Mouse (Mus musculus) MN1 (cell line): ENCODE results near the gene Ncl.
A peak's percentile ranks its signal among the peaks of the same experiment; 100 is the strongest.
"Not testable (repeated sequence)": the region's sequence is repeated elsewhere in the genome, so short reads cannot be mapped to it uniquely, and the experiment has no call there.

Experiments
- DNase-seq: peaks from one replicate; pipeline ENCODE4 v3.0.0-alpha.2; 2016; ENCODE audit warnings: low spot score

Gene Ncl

DNA sequence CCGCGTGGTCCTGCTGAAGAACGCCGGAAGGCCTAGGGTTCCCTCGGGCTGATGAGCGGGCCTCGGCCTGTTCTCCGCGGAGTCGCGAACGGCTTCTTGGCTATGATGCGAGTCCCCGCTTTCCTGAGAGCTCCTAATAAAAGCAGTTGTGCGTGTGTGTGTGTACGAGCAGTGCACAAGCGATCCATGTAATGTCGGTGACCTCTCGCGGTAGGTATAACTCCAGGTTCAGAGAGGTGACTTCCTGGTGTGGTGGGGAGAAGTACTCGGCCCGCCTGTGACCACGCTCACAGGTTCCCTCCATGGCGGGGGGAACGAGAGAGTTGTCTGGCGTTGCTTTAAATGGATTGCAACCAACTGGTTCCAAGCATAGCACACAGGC is 589 bp upstream of the Ncl start:
- peak; percentile 61 for DNase-seq

DNA sequence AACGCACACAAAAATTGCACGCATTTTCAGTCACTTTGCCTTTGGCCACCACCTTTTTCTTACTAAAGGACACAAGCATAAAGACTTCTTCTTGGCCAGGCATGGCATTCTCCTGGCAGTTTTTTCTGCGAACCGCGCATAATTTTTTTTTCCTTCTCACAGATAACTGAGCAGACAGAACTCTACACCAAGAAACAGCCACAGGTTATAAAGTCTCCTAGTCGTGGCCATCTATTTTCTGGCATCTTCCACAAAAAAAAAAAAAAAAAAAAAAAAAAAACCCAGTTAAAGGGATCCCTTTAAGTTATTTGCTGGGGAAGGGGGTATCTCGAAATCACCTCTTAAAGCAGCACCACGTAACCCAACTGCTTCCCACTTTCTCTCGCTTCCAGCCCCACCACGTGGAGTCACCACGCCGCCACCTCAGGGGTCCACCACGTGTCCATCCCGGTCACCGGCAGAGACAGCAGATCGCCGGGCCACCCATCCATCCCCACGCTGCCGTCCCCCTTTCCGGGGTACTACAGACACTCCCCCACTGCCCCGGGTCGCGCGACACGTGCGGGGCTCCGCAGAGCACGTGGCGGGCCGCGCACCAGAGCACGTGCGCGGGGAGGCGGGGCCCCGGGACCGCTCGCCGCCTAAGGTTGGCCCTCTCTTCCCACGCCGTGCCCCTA is 833 bp downstream of the Ncl start:
- no peak for DNase-seq

DNA sequence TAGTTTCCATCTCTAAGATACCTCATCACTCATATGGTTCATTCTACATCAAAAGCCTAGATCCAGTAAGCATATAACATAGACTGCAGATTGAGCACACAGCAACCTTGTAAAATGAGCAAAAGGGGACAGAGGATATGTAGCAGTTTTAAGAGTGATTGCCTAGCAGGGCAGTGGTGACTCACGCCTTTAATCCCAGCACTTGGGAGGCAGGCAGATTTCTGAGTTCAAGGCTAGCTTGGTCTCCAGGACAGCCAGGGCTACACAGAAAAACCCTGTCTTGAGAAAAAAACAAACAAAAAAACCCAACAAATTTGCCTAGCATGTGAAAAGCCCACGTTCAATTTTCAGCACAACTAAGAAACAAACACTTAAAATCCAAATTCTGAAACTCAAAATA is 5.0 kb downstream of the Ncl start:
- no peak for DNase-seq

DNA sequence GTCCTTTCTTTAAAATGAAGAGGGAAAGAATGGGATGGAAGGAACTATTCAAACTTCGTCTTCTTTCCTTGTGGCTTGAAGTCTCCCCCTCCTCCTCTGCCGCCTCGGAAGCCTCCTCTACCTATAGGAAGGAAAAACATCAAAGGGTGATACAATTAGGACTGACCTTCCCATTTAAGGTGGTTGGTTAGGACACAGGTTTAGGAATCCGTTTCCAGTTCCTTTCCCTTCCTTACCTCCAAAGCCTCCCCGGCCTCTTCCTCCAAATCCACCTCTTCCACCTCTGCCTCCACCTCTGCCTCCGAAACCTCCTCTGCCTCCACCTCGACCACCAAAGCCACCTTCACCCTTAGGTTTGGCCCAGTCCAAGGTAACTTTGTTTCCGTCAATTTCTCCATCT is 8.6 kb downstream of the Ncl start:
- DNase-seq: no peak

DNA sequence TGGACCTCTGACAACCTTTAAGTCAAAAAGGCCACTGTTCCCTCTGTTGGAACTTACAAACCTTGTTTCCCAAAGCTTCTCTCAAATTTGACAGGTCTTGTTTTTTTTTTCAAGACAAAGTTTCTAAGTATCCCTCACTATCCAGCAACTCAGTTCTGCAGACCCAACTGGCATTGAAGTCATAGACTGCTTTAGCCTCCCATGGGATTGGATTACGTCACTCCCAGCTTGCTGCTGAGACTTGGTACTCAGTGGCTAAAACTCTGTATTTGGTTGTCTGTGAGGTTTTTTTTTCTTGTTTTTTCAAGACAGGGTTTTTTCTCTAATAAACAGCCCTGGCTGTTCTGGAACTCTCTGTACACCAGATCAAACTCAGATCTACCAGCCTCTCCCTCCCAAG is 9.5 kb downstream of the Ncl start:
- DNase-seq: no peak

DNA sequence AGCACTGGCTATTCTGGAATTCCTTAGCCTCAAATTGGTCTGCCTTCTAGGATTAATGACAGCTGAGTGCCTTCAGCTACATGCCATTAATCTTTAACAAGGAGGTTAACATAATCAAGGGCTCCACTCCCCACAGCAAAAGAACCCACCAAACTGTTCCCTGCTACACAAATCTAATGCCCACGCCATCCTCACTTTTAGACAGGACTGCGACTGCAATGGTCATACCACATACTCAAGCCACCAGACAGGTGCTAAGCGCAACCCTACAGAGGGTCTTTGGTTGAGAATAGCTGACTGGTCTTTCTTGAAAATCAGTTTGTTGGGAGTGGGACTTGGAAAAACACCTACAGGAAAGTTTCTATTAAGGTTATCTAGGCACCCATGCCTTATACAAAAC is 10.0 kb downstream of the Ncl start:
- DNase-seq: no peak

DNA sequence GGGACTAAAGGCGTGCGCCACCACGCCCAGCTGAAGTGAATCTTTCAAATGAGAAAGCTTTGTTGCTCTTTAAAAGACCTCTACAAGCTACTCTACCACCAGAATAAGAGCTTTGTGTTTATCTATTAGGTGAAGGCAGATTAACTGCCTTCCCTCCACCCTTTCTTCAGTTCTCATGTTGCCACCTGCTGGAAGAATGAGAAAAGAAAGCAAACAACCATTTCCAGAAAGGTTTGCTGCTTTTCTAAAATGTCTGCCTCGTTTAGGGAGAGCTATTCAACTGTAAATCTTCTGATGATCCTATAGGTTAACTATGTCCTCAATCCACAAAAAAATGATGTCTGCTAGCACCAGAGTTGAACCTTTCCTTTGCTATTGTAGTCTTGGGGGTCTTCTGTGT is 10.4 kb downstream of the Ncl start:
- no peak for DNase-seq

DNA sequence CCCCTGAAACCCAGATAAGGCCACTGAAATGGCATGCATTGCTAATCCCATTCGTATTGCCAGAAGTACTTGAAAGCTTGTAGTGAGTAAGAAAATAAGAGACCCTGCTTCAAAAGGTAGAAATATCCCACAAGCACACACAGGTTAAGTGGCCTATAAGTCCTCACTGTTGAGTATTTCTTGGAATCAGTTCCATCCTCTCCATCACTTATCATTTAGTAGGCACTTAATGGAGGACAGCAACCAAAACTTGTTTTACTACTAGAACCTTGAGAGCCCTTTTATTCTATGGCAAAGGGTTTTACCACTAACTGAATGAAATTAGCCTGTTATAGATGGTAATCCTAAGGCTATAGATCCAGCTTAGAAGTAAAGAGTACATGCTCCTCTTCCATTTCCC is 11.1 kb downstream of the Ncl start:
- DNase-seq: no peak

DNA sequence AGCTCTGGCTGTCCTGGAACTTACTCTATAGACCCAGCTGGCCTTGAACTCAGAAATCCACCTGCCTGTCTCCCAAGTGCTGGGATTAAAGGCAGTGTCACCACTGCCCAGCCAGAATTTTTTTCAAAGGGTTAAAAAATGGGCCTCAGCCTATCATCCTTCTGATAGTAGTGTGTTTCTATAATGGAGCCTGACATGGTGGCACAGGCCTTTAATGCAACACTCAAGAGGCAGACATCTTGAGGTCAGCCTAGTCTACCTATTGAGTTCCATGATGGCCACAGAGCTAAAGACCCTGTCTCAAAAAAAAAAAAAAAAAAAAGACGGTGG is 11.5 kb downstream of the Ncl start:
- no peak for DNase-seq

DNA sequence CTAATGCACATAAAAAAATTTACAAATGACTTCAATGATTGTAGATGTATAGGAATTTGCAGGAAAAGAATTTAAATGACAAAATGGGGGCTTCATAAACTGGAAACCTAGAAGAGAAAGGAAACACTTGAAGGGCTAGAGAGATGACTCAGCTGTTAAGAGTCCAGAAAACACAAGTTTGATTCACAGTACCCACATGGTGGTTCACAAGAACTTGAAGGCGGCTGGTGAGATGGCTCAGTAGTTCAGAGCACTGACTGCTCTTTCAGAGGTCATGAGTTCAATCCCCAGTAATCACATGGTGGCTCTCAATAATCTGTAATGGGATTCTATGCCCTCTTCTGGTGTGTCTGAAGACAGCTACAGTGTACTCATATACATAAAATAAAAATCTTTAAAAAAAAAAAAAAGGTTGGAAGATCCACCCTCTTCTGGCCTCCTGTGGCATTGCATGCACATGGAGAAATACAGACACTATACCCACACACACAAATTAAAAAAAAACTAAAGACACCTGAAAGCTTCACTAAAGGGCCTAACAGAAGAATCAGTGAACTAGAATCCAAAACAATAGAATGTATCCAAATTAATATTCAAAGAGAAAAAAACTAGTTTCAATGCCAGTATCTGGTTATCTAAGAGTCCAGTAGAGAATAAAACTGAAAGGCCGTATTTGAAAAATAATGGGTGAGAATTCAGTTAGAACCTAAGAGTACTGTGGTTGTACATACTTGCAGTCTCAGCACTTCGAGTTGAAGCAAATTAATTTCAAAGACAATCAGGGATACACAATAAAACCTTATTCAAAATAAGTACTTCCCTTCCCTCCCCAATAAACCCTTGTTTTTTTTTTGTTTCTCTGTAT is 12.1 kb downstream of the Ncl start:
- DNase-seq: no peak

DNA sequence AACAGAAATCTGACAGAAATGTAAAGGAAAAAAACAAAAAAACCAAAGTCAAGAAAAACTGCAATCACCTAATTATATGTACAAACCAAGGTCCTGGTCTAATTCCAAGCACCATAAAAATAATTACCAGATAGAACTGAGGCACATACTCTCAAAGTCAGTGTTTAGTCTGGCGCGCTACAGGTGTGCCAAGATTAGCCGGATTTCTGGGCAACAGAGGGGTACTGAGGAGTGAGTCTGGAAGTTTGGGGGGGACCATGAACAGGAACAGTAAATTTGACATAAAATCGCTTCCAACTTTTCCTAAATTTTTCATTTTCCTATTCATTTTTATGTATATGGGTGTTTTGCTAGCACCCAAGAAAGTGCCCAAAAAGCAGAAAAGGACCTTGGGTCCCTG is 13.2 kb downstream of the Ncl start:
- DNase-seq: no peak

DNA sequence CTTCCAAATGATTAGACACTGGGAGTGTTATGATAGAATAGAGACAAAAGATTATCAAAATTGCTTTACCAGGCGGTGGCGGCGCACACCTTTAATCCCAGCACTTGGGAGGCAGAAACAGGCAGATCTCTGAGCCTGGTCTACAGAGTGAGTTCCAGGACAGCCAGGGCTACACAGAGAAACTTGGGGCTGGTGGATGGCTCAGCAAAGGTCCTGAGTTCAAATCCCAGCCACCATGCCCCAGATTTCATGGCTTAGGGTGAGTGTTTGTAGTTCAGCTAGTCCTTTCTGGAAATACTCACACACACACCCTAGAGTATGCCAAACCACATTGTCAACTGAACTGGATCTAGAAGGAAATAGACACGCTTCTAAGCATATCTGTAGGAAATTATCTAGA is 14.1 kb downstream of the Ncl start:
- DNase-seq: no peak

DNA sequence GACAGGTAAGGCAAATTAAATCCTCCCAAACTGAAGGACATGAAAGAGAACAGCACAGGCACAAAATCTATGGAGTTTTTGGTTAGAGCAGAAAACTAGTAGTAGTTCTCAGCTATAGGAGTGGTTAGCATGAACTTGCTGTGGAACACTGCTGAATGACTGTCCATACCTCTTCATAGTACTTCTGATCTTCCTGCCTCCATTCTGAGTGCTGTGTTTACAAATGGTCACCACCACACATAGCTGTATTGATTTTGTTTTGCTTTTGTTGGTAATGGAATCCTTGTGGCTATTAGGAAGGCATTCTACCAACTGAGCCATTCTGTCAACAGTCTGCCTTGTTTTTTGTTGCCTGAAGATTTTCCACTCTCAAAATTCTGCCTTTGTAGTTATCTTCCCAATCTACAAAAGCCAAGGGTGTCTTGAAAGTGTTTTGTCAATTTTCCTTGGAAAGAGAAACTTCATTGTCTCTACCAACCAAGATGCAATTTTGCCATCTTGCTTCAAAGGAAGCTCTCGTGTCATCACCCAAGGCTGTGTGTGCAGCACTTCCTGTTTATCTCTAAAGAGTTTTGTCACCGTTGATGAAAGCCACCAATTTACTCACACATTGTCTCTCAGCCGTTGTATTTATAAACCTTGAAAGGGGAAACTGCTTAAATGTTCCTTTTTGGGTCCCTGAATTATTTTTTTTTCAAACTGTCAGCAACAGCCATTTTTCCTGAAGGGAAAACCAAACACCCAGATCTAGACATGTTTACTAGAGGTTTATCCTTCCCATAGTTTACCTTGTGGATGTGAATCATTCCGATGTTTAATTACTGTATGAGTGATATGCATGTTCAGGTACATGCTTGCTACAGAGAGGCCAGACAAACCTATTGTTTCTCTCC is 15.0 kb downstream of the Ncl start:
- DNase-seq: no peak

DNA sequence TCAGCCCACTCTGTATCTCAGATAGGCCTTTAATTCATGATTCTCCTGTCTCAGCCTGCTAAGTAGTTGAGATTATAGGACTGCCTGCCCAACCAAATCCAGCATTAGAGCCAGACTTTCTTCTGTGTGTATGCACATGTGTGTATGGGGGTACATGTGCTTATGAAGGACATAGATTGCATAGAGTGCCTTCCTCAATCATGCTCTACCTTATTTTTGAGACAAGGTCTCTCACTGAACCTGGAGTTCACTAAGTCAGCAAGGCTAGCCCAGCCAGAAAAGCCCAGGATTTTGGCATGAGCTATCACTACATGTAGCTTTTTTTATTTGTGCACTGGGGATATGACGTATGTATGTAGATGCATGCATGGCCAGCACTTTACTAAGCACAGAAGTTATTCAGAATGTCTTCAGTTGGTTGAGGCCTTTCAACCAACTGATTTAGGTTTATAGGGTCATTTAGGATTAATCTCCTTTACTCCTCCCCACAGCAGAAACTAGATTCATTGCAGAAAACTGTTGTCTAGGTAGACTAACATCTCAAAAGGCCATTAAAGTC is 16.0 kb downstream of the Ncl start:
- no peak for DNase-seq

DNA sequence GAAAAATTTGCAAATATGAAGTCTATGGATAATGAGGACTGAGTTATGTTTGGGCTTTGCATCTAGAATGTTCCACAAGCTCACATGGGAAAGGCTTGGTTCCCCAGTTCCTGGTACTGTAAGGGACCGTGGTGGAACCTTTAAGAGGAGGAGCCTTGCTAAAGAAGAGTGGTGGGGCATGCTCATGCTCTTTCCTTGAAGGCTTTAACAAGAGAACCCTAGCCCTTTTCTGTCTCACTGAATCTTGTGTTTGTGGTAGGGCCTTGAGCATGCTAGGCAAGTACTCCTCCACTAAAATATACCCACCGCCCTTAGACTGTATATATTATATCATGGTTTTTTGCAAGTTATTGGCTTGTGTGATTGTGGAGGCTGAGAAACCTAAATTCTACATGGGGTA is 16.8 kb downstream of the Ncl start:
- no peak for DNase-seq

DNA sequence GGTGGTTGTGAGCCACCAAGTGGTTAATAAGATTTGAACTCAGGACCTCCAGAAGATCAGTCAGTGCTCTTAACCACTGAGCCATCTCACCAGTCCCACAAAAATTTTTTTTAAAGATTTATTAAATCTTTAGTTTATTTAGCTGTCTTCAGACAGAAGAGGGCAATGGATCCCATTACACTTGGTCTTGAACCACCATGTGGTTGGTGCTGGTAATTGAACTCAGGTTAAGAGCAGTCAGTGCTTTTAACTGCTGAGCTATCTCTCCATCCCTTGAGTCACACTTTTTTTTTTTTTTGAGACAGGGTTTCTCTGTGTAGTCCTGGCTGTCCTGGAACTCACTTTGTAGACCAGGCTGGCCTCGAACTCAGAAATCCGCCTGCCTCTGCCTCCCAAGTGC is 18.1 kb downstream of the Ncl start:
- DNase-seq: not testable (repeated sequence)

DNA sequence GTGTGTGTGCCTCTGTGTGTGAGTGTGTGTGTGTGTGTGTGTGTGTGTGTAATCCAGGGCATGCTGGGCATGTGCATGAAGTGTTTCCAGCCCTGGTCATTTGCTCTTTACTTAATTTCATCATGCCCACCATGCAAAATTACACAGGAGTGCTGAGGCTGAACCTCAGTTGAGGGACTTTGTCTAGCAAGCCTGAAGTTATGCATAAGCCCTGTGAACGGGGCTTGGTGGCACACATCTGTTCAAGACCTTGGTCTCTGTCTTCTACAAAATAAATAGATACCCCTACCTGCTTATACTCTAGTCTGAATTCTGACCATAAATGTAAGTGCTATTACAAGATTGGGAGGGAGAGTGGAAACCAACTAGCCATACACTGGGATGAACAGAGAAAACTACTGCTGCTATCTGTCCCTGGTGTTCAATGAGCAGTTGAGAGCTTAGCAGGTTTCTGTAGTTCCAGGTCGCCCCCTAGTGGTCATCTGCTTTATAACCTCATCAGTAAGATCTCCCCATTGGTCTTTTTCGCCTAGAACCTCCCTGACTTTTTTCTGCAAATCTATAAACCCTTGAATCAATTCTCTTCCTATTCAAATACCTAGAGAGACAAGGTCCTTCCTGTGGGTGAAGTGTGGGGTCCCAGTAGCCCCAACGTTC is 19.9 kb downstream of the Ncl start:
- DNase-seq: peak; percentile 80

DNA sequence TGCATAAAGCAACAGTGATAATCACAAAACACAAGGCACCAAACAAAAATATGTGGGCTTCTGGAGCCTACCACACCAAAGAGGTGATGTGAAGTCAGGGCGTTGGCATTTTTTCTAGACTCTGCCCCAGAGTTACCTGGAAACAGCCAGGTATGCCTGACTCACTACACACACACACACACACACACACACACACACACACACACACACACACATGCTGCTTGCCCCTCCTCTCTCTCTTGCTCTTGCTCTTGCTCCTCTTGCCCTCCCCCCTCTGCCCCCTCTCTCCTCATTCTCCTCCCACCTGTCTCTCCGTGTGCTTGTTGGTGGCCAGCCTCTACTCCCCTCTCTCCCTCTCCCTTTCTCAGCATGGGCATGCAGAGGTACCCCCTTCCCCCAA is 22.9 kb downstream of the Ncl start:
- no peak for DNase-seq

DNA sequence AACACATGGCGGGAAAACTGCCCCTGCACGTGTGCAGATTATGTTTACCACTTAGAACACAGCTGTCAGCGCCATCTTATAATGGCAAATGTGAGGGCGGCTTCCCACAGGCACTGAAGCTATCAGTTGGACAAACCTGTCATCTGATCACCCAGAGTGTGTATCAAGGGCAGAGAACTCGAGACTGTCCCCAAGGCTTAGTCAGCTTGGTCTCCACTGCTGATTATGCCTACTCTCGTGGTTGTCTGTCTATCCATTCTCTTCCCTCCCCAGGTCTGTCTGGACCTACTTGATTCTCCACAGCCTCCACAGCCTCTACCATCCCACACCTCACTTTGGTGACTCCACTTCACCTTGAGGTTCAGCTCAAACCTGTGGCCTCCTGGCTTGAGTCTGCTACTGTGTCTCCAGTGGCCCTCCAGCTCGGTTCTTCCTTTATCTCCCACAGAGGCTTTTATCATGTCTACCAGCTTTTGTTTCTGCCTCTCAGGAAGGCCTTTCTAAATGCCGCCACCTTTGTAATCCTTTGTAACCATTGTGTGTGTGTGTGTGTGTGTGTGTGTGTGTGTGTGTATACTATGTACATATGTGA is 38.3 kb downstream of the Ncl start:
- DNase-seq: no peak

DNA sequence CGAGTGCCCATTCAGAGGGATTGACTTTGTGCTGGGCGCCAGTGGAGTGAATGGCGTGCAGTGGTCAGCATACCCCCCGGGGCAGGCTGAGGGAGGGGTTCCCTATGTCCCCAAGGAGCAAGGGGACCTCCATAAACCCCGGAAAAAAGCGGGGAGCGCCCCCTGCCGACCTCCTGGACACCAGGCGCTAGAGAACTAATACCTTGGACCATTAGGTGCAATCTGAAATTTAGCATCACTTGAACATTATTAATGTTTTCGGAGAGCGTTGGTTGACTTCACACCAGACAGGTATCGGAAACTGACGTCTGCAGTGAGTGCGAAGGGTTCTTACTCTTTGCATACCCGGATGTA is 45.5 kb downstream of the Ncl start:
- no peak for DNase-seq

DNA sequence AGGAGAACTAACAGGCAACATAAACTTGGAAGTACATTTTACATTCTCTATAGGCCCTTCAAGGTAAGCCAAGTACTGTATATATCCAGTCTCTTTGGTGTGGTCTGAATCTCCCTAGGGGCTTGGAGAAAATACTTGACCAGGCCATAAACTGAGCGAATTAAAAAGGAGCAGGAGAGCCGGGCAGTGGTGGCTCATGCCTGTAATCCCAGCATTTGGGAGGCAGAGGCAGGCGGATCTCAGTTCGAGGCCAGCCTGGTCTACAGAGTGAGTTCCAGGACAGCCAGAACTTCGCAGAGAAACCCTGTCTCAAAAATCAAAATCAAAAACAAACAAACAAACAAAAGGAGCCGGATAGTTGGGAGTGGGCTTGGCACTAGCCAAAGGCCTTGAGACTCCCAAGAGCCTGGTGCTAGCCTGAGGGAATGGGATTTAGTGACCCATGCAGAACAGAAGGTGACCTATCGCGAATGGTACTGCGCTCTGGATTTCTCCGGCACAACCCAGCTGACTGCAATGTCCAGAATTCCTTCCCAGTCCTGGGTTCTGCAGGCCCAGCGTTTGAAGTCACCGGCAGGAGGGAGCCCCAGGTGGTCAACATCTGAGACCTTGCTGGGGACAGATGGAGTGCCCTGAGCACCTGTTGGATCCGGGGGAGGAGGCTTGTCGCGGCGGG is 46.0 kb downstream of the Ncl start:
- no peak for DNase-seq
